Mouse (Mus musculus): ENCODE data around the gene Tle6.
"Not testable (repeated sequence)": the region's sequence is repeated elsewhere in the genome, so short reads cannot be mapped to it uniquely, and the experiment has no call there.

Tle6 gene

DNA sequence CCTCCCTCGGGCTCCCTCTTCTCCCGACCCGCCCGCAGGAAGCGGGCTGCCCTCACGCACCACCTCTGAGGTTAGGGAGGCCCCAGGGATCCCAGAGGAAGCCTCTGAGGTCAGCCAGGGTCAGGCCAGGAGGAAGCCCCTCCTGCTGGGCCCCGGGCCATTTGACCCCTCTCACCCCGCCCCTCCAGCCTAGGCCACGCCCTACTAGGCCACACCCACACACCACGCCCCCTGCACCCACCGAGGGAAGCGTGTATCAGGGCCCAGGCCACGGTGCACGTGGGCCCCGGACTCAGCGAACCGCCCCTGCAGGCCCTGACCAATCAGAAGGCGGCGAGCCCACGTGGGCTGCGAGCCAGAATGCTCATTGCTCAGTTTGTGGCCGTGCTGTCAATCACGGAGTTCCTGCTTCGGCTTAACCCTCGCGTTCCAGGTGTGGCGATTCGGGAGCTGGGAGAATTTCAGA lies at the start of gene Tle6:
Gene Tle6 (minus strand): TSS at position 336 of the 466 bp plus-strand sequence.
- peak; percentile 95 for DNase-seq (ENCODE audit: low spot score)

DNA sequence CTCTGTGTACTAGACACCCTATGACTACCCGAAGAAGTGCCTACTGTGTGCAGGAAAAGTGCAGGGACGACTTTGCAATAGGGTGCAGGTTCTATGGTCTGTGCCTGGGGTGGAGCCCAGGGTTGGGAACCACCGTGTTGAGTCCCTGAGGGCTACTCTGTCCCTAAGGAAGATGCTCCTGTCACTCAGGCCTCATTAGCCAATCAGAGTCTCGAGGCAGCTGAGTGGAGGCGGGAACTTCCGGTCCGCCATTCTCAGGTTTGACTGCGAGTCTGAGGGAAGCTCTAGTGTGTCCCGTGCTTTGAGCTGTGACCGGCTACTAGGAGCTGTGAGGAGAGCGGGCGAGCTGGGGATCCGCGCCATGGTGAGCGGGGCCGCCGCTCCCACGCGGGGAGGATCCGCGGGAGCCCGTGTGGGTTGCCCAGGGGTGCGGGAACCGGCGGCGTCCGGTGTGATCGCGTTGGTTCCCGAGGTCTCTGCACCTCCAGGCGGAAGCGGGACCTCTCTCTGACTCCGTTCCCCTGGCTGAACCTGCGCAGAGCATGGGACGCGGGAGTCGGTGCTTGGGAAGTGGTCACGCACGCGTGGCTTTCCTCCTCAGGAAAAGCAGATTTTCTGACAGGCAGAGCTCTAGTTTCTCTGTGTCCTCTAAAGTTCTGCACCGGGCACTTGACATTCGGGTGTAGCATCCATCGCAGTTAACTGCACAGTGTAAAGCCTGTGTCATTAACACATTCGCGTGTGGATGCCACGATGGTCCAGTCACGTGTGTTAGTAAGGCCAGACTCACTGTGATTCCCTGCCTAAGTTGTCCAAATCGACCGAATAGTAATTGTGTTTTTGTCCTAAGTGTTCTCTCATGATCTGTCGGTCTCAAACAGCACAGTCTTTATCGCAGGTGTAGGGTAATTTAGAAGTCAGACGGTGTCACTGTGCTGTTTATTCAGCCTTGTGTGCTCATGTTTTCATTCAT lies 48.2 kb upstream of the Tle6 start, which contains the start of gene Gm10778:
Gene Gm10778 (plus strand): TSS at position 257 of the 973 bp plus-strand sequence.
- peak; percentile 74 for DNase-seq (ENCODE audit: low spot score)

- DNase-seq (ENCODE audit: low spot score) = no peak
These were observed 45.2 kb upstream of the Tle6 start for GRCm38 (mm10) chr10:81646015-81646555.

DNA sequence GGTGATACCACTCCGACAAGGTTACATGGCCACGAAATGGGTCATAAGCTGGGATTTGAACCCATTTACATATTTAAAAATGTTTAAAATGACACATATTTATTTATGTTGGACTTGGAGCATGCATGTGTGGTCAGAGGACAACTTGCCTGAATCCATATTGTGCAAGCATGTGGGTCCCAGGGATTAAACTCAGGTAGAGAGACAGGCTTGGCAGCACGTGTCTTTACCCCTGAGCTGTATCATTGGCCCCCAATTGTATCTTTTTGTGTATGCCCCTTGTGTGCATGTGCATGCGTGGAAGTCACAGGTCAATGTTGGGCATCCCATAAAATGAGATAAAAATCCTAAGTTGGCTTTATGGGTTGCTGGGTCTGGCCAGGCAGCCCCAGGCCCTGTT lies 44.5 kb upstream of the Tle6 start:
- no peak for DNase-seq (ENCODE audit: low spot score)

- no peak for DNase-seq (ENCODE audit: low spot score)
These were observed 43.8 kb upstream of the Tle6 start for GRCm38 (mm10) chr10:81644716-81645115.

- no peak for DNase-seq (ENCODE audit: low spot score)
These were observed 43.3 kb upstream of the Tle6 start for GRCm38 (mm10) chr10:81644162-81644561.

DNA sequence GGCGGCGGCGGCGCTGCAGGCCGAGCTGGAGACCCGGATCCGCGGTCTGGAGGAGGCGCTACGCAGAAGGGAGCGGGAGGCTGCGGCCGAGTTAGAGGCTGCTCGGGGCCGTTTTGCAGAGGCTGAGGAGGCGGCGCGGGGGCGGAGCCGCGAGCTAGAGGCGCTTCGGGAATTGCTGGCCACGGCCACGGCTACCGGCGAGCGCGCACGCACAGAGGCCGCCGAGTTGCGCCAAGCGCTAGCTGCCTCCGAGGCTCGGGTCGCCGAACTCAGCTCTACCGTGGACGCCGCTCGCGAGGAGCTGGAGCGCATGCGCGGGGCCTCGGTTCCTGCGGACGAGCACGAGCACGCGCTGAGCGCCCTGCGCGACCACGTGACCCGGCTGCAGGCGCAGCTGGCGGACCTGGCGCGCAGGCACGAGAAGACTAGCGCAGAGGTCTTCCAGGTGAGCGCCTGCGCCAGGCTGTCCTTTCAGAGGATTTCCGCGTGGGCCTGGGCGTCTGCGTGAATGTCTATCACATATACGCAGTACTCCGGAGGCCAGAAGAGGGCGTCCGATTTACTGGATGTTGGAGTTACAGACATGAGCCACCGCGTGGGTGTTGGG lies 42.7 kb upstream of the Tle6 start:
- DNase-seq (ENCODE audit: low spot score) = peak; percentile 96

DNA sequence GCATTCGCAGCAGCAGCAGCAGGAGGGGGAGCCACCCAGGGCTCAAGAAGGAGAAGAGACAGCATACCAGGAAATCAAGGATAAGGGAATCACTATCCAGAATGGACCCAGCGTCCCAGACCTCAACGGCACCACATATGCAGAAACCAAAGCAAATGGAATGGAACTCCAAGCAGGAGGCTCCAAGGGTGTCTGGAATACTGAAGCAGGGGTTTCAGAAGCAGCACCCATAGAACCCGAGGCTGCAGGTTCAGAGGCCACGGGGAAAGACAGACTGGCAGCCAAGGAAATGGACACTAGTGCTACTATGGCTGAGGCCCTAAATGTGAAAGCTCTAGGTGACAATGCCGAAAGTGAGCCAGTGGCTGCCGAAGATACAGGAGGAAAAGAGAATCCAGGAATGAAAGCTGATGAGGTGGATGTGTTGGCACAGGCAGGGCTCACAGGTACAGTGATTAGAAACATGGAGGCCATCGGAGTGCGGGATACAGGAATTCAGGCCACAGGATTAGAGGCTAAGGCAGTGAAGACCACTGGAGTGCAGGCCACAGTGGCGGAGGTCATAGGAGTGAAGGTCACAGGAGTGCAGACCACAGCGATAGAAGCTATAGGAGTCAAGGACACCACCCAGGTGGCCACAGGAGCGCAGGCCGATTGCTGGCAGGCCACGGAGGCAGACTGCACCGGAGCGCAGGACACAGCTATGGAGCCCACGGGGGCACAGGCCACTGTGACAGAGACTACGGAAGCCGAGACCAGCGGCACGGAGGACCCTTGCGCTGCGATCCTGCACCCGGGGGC lies 42.0 kb upstream of the Tle6 start:
- DNase-seq (ENCODE audit: low spot score) = no peak

GRCm38 (mm10) chr10:81641978-81642647 lies 41.2 kb upstream of the Tle6 start:
- DNase-seq (ENCODE audit: low spot score) = no peak

GRCm38 (mm10) chr10:81641566-81641965 lies 40.7 kb upstream of the Tle6 start:
- no peak for DNase-seq (ENCODE audit: low spot score)

GRCm38 (mm10) chr10:81640825-81641224 lies 40.0 kb upstream of the Tle6 start:
- not testable (repeated sequence) for DNase-seq (ENCODE audit: low spot score)

DNA sequence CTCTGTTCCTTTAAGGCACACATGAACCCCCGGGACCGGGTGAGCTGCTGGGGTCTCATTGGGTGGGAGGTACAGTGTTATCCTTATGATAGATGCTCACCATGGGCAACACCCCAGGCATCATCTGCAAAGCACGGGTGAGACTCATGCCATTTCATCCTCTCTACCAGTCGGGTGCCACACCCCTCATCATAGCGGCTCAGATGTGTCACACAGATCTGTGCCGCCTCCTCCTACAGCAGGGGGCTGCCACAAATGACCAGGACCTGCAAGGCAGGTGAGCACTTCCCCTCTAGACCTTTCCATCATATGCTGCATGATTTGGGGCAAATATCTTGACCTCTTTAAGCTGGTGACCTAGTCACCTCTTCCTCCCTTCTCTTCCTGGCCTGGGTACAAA lies 37.2 kb upstream of the Tle6 start:
- DNase-seq (ENCODE audit: low spot score) = no peak

DNA sequence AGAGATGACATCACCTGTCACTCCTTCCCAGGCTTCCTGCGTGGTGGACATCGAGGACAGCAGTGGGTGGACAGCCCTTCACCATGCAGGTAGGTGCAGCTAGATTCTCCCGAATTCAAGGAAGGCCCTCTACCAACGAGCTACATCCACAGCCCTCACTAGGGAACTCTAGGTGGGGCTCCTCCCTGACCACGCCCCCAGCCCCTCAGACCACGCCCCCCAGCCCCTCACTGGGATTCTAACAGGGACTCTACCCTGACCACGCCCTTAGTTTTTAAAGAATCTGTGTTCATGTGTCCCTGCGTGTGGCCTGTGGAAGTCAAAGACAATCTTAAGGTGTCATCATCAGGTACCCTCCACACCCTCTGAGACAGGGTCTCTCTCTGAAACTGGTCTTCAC lies 35.5 kb upstream of the Tle6 start:
- DNase-seq (ENCODE audit: low spot score) = no peak

DNA sequence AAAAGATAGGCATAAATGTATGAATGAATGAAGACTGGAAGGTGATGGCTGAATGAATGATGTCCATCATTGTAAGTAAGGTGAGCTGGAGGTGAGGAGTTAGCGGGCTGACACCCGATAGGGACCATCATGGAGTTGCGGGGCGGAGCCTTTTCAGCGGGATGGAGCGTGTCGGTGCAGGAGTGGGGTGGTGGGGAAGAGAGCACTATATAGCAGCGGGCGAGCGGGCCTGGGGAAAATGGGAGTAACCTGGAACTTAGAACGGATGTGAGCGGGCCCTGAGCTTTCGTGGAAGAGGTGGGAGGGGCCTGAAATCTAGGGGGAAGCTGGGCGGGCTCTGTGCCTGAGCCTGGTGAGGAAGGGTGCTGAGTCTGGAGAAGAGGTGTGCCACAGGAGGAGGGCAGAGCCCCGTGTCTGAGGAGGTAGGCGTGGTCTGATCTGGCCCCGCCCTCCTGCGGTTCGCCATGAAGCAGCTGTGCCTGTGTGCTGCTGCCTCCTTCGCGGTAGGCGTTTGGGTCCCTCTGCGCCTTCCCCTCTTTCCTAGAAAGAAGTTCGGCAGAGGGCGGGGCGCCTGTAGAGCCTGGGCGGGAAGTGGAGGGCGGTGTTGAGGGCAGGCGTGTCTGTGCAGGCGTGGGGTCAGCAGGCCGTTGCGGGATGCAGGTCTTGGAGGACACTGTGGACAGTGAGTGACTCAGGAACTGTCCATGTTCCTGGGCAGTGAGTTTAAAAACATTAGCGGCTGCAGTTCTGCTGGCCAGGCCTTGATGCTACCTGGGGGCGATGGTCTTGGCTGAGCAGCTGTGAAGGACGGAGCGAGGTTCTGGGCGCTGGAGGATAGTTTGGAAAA lies 32.6 kb upstream of the Tle6 start:
- peak; percentile 87 for DNase-seq (ENCODE audit: low spot score)

- no peak for DNase-seq (ENCODE audit: low spot score)
These were observed 27.5 kb upstream of the Tle6 start, which contains the start of gene Ankrd24 for GRCm38 (mm10) chr10:81628390-81628789. Gene Ankrd24 (plus strand): TSS chr10:81628540.

DNA sequence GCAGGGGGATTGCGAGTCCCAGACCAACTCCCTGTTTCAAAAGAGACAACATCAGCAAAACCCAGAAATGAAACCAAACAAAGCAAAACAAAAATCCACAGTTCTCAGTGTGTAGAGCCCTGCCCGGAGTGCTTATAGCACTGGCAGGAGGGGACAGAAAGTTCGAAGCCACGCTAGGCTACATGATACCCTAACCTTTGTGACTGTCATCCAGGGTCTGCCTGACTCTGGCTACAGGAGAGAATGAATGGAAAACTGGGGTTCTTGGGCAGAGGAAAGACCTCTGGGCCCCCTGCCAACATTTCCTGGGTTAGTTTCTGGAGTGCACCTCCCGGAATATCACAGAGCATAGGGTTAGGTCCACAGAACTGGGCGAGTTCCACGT lies 27.0 kb upstream of the Tle6 start:
- no peak for DNase-seq (ENCODE audit: low spot score)

DNA sequence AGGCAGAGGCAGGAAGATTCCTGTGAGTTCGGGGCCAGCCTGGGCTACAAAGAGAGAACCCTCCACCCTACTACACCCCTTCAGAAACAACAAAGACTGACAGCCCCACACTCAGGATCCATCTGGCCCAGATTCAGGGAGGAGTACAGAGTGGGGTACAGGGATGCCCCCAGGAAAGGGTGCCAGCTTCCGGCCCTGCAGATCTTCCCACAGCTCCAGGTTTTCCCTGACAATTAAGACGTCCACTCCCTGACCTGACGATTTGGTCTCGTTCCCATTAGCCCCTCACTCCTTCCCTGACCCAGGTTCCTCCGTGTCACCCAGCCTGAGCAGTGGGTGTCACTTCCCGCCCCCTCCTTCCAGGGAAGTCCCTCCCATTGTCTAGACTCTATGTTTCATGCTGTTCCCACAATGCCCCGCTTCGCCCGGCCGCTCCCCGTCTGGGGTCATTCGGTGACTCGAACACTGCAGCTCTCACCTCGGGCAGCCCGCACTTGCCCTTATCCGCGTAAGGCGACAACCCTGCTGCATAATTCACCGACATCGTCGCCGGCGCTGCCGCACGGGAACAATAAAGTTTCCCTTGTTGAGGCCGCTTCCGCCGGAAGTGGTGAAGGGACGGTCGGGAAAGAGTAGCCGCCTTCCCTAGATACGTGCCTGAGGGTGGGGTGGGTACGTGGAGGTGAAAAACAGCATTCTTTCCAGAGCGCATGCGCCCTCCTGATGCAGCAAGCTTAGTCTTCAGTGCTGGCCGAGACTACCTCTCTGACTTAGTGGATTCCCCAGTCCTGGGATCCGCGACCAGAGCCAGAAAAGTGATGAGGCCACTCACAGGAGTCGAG lies 26.3 kb upstream of the Tle6 start, which contains the start of gene Sirt6:
Gene Sirt6 (minus strand): TSS at position 804 of the 842 bp plus-strand sequence.
- DNase-seq (ENCODE audit: low spot score) = peak; percentile 88

- no peak for DNase-seq (ENCODE audit: low spot score)
These were observed 25.5 kb upstream of the Tle6 start for GRCm38 (mm10) chr10:81626101-81626993.

Data from ovary, postnatal 36 days (tissue).